Mouse (Mus musculus): Measurements from ENCODE around the gene Osgin1. TPM values are rescaled to one million over a fixed set of nuclear protein-coding genes. Genes with fewer than 3 reads are reported as not detected.

Gene Osgin1
- polyA plus RNA-seq (2014; fragmentation: Nextera tagmentation; extraction: Ambion mirVana), result 0.27 and 0.76 TPM in 2 replicates

- no peaks in the 10 kb centered on the region for H3K27me3 ChIP-seq (ENCODE audit: control insufficient read depth, insufficient read depth, low read length)
- H3K27ac ChIP-seq (ENCODE audit: low read depth, low read length), result no peak within 1 kb of the TSS
- no peaks in the 10 kb centered on the region for H3K36me3 ChIP-seq (ENCODE audit: control insufficient read depth, insufficient read depth, low read length)
- ATAC-seq (ENCODE audit: insufficient read depth, low FRiP score, low TSS enrichment) (no peak), DNase-seq (ENCODE audit: low spot score) (no peak)
- H3K4me1 ChIP-seq (ENCODE audit: control insufficient read depth, insufficient read depth, low read length), result no peaks in the 10 kb centered on the region
- no peaks in the 10 kb centered on the region for H3K9me3 ChIP-seq (ENCODE audit: control insufficient read depth, low read length)
- H3K9ac ChIP-seq (ENCODE audit: low read length), result no peak within 1 kb of the TSS
- 92% methylated on average over 13 of the region's 13 CpGs for WGBS
- no peak within 1 kb of the TSS for H3K4me3 ChIP-seq (ENCODE audit: low read depth, low read length)
- H3K4me2 ChIP-seq (ENCODE audit: low read depth), result no peak within 1 kb of the TSS
Observed at GRCm38 (mm10) chr8:119433582-119434174, at the start of gene Osgin1. Osgin1 (plus strand) TSS chr8:119434124.

- Histone ChIP-seq H3K9me3 (ENCODE audit: control insufficient read depth, low read length) (no peaks in the 10 kb centered on the region), H3K4me2 (ENCODE audit: low read depth) (no peak overlapping the region), H3K9ac (ENCODE audit: low read length) (no peak overlapping the region), H3K4me1 (ENCODE audit: control insufficient read depth, insufficient read depth, low read length) (no peaks in the 10 kb centered on the region), H3K36me3 (ENCODE audit: control insufficient read depth, insufficient read depth, low read length) (no peaks in the 10 kb centered on the region), H3K27ac (ENCODE audit: low read depth, low read length) (no peak overlapping the region), H3K4me3 (ENCODE audit: low read depth, low read length) (no peak overlapping the region), H3K27me3 (ENCODE audit: control insufficient read depth, insufficient read depth, low read length) (no peaks in the 10 kb centered on the region)
- ATAC-seq (ENCODE audit: insufficient read depth, low FRiP score, low TSS enrichment) (no peak), DNase-seq (ENCODE audit: low spot score) (peak; percentile 68)
- 22% methylated on average over 10 of the region's 10 CpGs for WGBS
Observed at GRCm38 (mm10) chr8:119384478-119384877, 49.4 kb upstream of the Osgin1 start.

DNA sequence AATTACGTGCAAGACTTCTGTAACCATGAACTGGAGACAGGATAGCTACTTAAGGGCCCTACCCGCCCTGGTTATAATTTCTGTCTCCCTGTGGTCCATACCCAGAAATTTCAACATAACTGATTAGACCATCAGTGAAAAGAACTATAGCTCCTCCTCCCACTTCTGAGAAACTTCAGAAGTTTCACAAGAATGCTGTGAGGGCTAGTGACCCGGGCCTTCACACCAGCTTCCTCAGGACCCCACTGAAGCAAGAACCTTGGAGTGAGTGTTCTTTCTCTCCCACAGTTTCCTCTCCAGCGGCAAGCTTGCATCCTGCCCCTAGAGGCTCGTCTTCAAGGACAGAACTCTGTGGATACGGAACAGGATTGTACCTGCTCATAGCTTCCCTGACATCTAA, 48.1 kb upstream of the Osgin1 start:
- no peak for DNase-seq (ENCODE audit: low spot score)
- H3K27me3 ChIP-seq (ENCODE audit: control insufficient read depth, insufficient read depth, low read length), result no peaks in the 10 kb centered on the region
- no peak overlapping the region for H3K9ac ChIP-seq (ENCODE audit: low read length)
- no peak for ATAC-seq (ENCODE audit: insufficient read depth, low FRiP score, low TSS enrichment)
- no peaks in the 10 kb centered on the region for H3K9me3 ChIP-seq (ENCODE audit: control insufficient read depth, low read length)
- WGBS, result 86% methylated on average over 6 of the region's 6 CpGs
- no peaks in the 10 kb centered on the region for H3K36me3 ChIP-seq (ENCODE audit: control insufficient read depth, insufficient read depth, low read length)
- no peak overlapping the region for H3K4me2 ChIP-seq (ENCODE audit: low read depth)
- H3K4me3 ChIP-seq (ENCODE audit: low read depth, low read length), result no peak overlapping the region
- H3K4me1 ChIP-seq (ENCODE audit: control insufficient read depth, insufficient read depth, low read length), result no peaks in the 10 kb centered on the region
- H3K27ac ChIP-seq (ENCODE audit: low read depth, low read length), result no peak overlapping the region

DNA sequence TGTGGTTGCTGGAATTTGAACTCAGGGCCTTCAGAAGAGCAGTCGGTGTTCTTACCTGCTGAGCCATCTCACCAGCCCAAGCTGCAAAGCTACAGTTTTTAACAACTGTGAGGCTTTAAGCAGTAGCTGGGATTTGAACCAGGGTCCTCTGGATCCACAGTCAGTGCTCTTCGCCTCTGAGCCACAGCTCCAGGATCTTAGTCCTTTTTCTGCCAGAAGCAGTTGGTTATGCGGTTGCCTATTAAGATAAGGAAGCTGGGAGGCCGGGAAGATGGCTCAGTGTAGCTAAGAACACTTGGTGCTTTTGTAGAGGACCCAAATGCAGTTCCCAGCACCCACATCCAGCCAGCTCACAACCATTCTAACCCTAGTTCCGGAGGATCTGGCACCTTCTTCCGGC, 46.9 kb upstream of the Osgin1 start:
- ATAC-seq (ENCODE audit: insufficient read depth, low FRiP score, low TSS enrichment), result no peak
- H3K4me1 ChIP-seq (ENCODE audit: control insufficient read depth, insufficient read depth, low read length), result no peaks in the 10 kb centered on the region
- no peaks in the 10 kb centered on the region for H3K36me3 ChIP-seq (ENCODE audit: control insufficient read depth, insufficient read depth, low read length)
- H3K4me2 ChIP-seq (ENCODE audit: low read depth), result no peak overlapping the region
- WGBS, result 80% methylated on average over 6 of the region's 6 CpGs
- H3K9ac ChIP-seq (ENCODE audit: low read length), result no peak overlapping the region
- H3K9me3 ChIP-seq (ENCODE audit: control insufficient read depth, low read length), result no peaks in the 10 kb centered on the region
- no peak overlapping the region for H3K4me3 ChIP-seq (ENCODE audit: low read depth, low read length)
- H3K27me3 ChIP-seq (ENCODE audit: control insufficient read depth, insufficient read depth, low read length), result no peaks in the 10 kb centered on the region
- H3K27ac ChIP-seq (ENCODE audit: low read depth, low read length), result no peak overlapping the region
- no peak for DNase-seq (ENCODE audit: low spot score)

DNA sequence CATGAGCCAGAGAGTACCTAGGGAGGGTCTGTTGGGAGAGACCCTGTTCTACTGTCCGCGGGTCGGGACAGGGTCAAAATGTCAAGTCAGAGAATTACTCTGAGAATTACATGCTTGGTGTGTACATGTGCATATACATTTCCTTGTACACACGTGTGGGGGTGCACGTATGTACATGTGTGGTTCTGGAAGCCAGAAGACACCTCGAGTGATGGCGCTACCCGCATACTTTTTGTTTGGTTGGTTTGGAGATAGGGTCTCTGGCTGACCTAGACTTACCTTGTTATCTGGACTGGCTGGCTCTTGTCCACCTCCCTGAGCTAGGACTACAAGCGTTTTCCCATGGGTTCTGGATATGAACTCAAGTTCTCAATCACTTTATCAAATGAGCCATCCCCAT, 39.8 kb upstream of the Osgin1 start:
- ATAC-seq (ENCODE audit: insufficient read depth, low FRiP score, low TSS enrichment), result 0 out of 2 replicates have a peak, but pooled peaks have one; percentile 2
- 84% methylated on average over 9 of the region's 9 CpGs for WGBS
- peak overlapping the region; percentile 99 for H3K4me2 ChIP-seq (ENCODE audit: low read depth)

GRCm38 (mm10) chr8:119394524-119395026, 39.3 kb upstream of the Osgin1 start, which contains the start of gene Mlycd:
Mlycd (plus strand) TSS chr8:119394878.
- H3K36me3 ChIP-seq (ENCODE audit: control insufficient read depth, insufficient read depth, low read length), result no peaks in the 10 kb centered on the region
- H3K9me3 ChIP-seq (ENCODE audit: control insufficient read depth, low read length), result no peaks in the 10 kb centered on the region
- peak; percentile 95 for DNase-seq (ENCODE audit: low spot score)
- peak within 1 kb of the TSS; percentile 87 for H3K27ac ChIP-seq (ENCODE audit: low read depth, low read length)
- no peaks in the 10 kb centered on the region for H3K27me3 ChIP-seq (ENCODE audit: control insufficient read depth, insufficient read depth, low read length)
- WGBS, result 2% methylated on average over 44 of the region's 44 CpGs
- peak within 1 kb of the TSS; percentile 89 for H3K9ac ChIP-seq (ENCODE audit: low read length)
- peak within 1 kb of the TSS; percentile 82 for H3K4me3 ChIP-seq (ENCODE audit: low read depth, low read length)
- peak within 1 kb of the TSS; percentile 99 for H3K4me2 ChIP-seq (ENCODE audit: low read depth)
- peaks cover 4% of the 10 kb centered on the region for H3K4me1 ChIP-seq (ENCODE audit: control insufficient read depth, insufficient read depth, low read length)
- ATAC-seq (ENCODE audit: insufficient read depth, low FRiP score, low TSS enrichment), result peak; percentile 96

More for the DNA sequence above, 39.8 kb upstream of the Osgin1 start:
- H3K27me3 ChIP-seq (ENCODE audit: control insufficient read depth, insufficient read depth, low read length), result no peaks in the 10 kb centered on the region
- peaks cover 4% of the 10 kb centered on the region for H3K4me1 ChIP-seq (ENCODE audit: control insufficient read depth, insufficient read depth, low read length)
- H3K27ac ChIP-seq (ENCODE audit: low read depth, low read length), result no peak overlapping the region
- H3K9ac ChIP-seq (ENCODE audit: low read length), result peak overlapping the region; percentile 56
- H3K4me3 ChIP-seq (ENCODE audit: low read depth, low read length), result peak overlapping the region; percentile 82
- no peak for DNase-seq (ENCODE audit: low spot score)
- H3K36me3 ChIP-seq (ENCODE audit: control insufficient read depth, insufficient read depth, low read length), result no peaks in the 10 kb centered on the region
- no peaks in the 10 kb centered on the region for H3K9me3 ChIP-seq (ENCODE audit: control insufficient read depth, low read length)

GRCm38 (mm10) chr8:119395072-119395950, 38.6 kb upstream of the Osgin1 start:
- peak overlapping the region; percentile 89 for H3K9ac ChIP-seq (ENCODE audit: low read length)
- peaks cover 4% of the 10 kb centered on the region for H3K4me1 ChIP-seq (ENCODE audit: control insufficient read depth, insufficient read depth, low read length)
- DNase-seq (ENCODE audit: low spot score) (no peak), ATAC-seq (ENCODE audit: insufficient read depth, low FRiP score, low TSS enrichment) (peak; percentile 53)
- H3K4me2 ChIP-seq (ENCODE audit: low read depth), result peak overlapping the region; percentile 99
- H3K4me3 ChIP-seq (ENCODE audit: low read depth, low read length), result peak overlapping the region; percentile 82
- no peaks in the 10 kb centered on the region for H3K36me3 ChIP-seq (ENCODE audit: control insufficient read depth, insufficient read depth, low read length)
- 7% methylated on average over 66 of the region's 83 CpGs for WGBS
- H3K27ac ChIP-seq (ENCODE audit: low read depth, low read length), result peak overlapping the region; percentile 87
- no peaks in the 10 kb centered on the region for H3K9me3 ChIP-seq (ENCODE audit: control insufficient read depth, low read length)
- no peaks in the 10 kb centered on the region for H3K27me3 ChIP-seq (ENCODE audit: control insufficient read depth, insufficient read depth, low read length)

DNA sequence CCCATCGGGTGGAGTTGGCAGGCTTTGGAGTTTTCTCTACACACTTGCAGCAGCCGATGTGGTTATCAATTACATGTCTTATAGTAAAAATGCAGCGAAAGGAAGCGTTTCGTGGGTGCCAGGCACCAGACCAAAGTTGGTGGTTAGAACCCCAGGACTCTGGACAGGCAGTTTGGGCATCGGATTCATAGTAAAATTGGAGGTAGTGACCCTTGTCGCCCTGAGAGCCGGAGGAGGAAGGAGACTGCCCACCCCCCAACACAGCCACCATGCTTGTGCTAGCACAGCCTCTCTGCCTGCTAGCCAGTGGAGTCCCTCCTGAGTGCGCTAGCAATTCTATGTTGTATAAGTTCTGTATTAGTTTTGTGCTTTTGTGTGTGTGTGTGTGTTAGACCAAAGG, 35.4 kb upstream of the Osgin1 start:
- H3K27ac ChIP-seq (ENCODE audit: low read depth, low read length), result no peak overlapping the region
- H3K4me2 ChIP-seq (ENCODE audit: low read depth), result no peak overlapping the region
- DNase-seq (ENCODE audit: low spot score), result no peak
- no peak for ATAC-seq (ENCODE audit: insufficient read depth, low FRiP score, low TSS enrichment)
- H3K27me3 ChIP-seq (ENCODE audit: control insufficient read depth, insufficient read depth, low read length), result no peaks in the 10 kb centered on the region
- H3K36me3 ChIP-seq (ENCODE audit: control insufficient read depth, insufficient read depth, low read length), result no peaks in the 10 kb centered on the region; the same call in 1 of the 2 replicates
- H3K4me1 ChIP-seq (ENCODE audit: control insufficient read depth, insufficient read depth, low read length), result peaks cover 4% of the 10 kb centered on the region
- no peak overlapping the region for H3K9ac ChIP-seq (ENCODE audit: low read length)
- no peak overlapping the region for H3K4me3 ChIP-seq (ENCODE audit: low read depth, low read length)
- WGBS, result 86% methylated on average over 9 of the region's 9 CpGs
- no peaks in the 10 kb centered on the region for H3K9me3 ChIP-seq (ENCODE audit: control insufficient read depth, low read length)

Data from neural tube, embryonic 11.5 days (tissue).